Mouse (Mus musculus) thymus, adult 2 months (tissue): Measurements from ENCODE around the gene Pld5. TPM values are rescaled to one million over a fixed set of nuclear protein-coding genes. Genes with fewer than 3 reads are reported as not detected.

Experiments
- DNase-seq: peaks from one replicate; pipeline ENCODE4 v3.0.0; 2021
- H3K27ac ChIP-seq: fragments of 200-500 bp; 2 replicates; pipeline ENCODE4 v1.5.1; 2012; ENCODE audit warnings: low read length, control low read depth; ENCODE audit not compliant: control insufficient read depth, insufficient read depth
- H3K27me3 ChIP-seq: fragments of 200-500 bp; 2 replicates; pipeline ENCODE4 v1.6.1; 2012; ENCODE audit warnings: mild to moderate bottlenecking, low read length, moderate library complexity, mixed read lengths; ENCODE audit not compliant: control insufficient read depth, insufficient read depth
- H3K36me3 ChIP-seq: fragments of 200-500 bp; 2 replicates; pipeline ENCODE4 v1.6.1; 2012; ENCODE audit warnings: mild to moderate bottlenecking, low read length, moderate library complexity; ENCODE audit not compliant: control insufficient read depth, insufficient read depth
- H3K4me1 ChIP-seq: fragments of 200-500 bp; replicated peaks from 2 replicates; pipeline ENCODE4 v1.6.1; 2012; ENCODE audit warnings: low read length; ENCODE audit not compliant: control insufficient read depth, insufficient read depth
- H3K4me3 ChIP-seq: fragments of 200-500 bp; 2 replicates; pipeline ENCODE4 v1.5.1; 2012; ENCODE audit warnings: mild to moderate bottlenecking, low read length, control low read depth, moderate library complexity; ENCODE audit not compliant: control insufficient read depth, insufficient read depth
- CTCF ChIP-seq: fragments of 200-500 bp; IDR thresholded peaks from 2 replicates; pipeline ENCODE4 v1.5.1; 2012; ENCODE audit warnings: mild to moderate bottlenecking, control low read depth, low read length, moderate library complexity, borderline replicate concordance; ENCODE audit not compliant: control insufficient read depth, poor library complexity, insufficient read depth; ENCODE audit errors: extremely low read depth
- POLR2A ChIP-seq: fragments of 200-500 bp; IDR thresholded peaks from 2 replicates; pipeline ENCODE4 v1.6.1; 2012; ENCODE audit warnings: mild to moderate bottlenecking, low read length, control low read depth, moderate library complexity; ENCODE audit not compliant: control insufficient read depth, poor library complexity, insufficient read depth; ENCODE audit errors: extremely low read depth
- WGBS: fragments of 180-500 bp; shearing (Covaris S2); methylation state at CpG from one replicate; pipeline ENCODE4 v1.1.7; 2018; 5-methylcytosine and 5-hydroxymethylcytosine counted together
- polyA plus RNA-seq: library from polyadenylated mRNA; depleted of rRNA; stranded (reverse); fragments of >200 nt; gene quantifications from 2 replicates; pipeline ENCODE4 v1.2.3, GENCODE M21; 2012; rRNA removed

Pld5 gene
- 0.08 and 0.09 TPM in 2 replicates for polyA plus RNA-seq

- no peak for DNase-seq
- TF ChIP-seq CTCF: no peak
- no peak for TF ChIP-seq POLR2A
- 5% methylated on average over 85 of the region's 86 CpGs for WGBS
- H3K36me3 ChIP-seq: no peaks in the 10 kb centered on the region
- no peaks in the 10 kb centered on the region for H3K4me1 ChIP-seq
- no peak within 1 kb of the TSS for H3K4me3 ChIP-seq
- no peak within 1 kb of the TSS for H3K27ac ChIP-seq
- H3K27me3 ChIP-seq: peaks cover 3% of the 10 kb centered on the region; the same call in 1 of the 2 replicates
Observed at GRCm38 (mm10) chr1:176274667-176275610, at the start of gene Pld5. TSS of gene Pld5 (minus strand) at chr1:176275312.

GRCm38 (mm10) chr1:176315063-176315462 is 40.0 kb upstream of the Pld5 start:
- no peak overlapping the region for H3K27ac ChIP-seq
- H3K4me3 ChIP-seq: no peak overlapping the region
- no peaks in the 10 kb centered on the region for H3K36me3 ChIP-seq
- no peaks in the 10 kb centered on the region for H3K4me1 ChIP-seq
- no peaks in the 10 kb centered on the region for H3K27me3 ChIP-seq
- WGBS: 84% methylated on average over 2 of the region's 2 CpGs
- TF ChIP-seq CTCF (no peak), POLR2A (no peak)
- DNase-seq: no peak

- no peak overlapping the region for H3K27ac ChIP-seq
- no peak for TF ChIP-seq CTCF
- DNase-seq: no peak
- 71% methylated on average over 3 of the region's 3 CpGs for WGBS
- no peak overlapping the region for H3K4me3 ChIP-seq
- H3K4me1 ChIP-seq: no peaks in the 10 kb centered on the region
- H3K36me3 ChIP-seq: no peaks in the 10 kb centered on the region
- H3K27me3 ChIP-seq: no peaks in the 10 kb centered on the region
Observed at GRCm38 (mm10) chr1:176310174-176310573, 35.1 kb upstream of the Pld5 start.

GRCm38 (mm10) chr1:176289396-176289795 is 14.3 kb upstream of the Pld5 start:
- H3K36me3 ChIP-seq: no peaks in the 10 kb centered on the region
- no peak overlapping the region for H3K4me3 ChIP-seq
- no peak for DNase-seq
- no peak for TF ChIP-seq CTCF
- no peak for TF ChIP-seq POLR2A
- WGBS: 80% methylated on average over 5 of the region's 5 CpGs
- H3K27ac ChIP-seq: no peak overlapping the region
- H3K27me3 ChIP-seq: no peaks in the 10 kb centered on the region
- no peaks in the 10 kb centered on the region for H3K4me1 ChIP-seq

DNA sequence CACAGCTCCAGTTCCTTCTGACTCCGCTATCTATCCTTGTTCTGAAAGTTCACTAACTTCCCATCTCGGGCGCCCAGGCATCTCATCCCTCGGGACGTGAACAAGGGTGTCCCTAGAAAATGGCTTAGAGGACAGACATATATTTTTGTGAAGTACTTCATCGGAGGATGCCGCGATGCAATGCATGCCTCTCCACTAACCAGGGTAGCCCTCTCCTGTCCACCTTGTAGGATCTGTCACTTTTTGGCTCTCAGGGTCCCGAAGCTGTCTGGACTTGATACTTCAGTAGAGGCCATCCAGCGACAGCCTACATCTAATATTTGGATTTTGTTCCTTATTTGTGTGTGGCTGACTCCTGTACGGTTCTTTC is 484 bp upstream of the Pld5 start:
- peaks cover 3% of the 10 kb centered on the region; the same call in 1 of the 2 replicates for H3K27me3 ChIP-seq
- H3K4me3 ChIP-seq: no peak overlapping the region
- no peaks in the 10 kb centered on the region for H3K4me1 ChIP-seq
- no peak overlapping the region for H3K27ac ChIP-seq
- TF ChIP-seq CTCF (no peak), POLR2A (no peak)
- no peaks in the 10 kb centered on the region for H3K36me3 ChIP-seq
- no peak for DNase-seq
- 24% methylated on average over 11 of the region's 11 CpGs for WGBS

- TF ChIP-seq POLR2A (no peak), CTCF (no peak)
- Histone ChIP-seq H3K4me1 (no peaks in the 10 kb centered on the region), H3K27ac (no peak overlapping the region), H3K36me3 (no peaks in the 10 kb centered on the region), H3K27me3 (no peaks in the 10 kb centered on the region), H3K4me3 (no peak overlapping the region)
- 87% methylated on average over 5 of the region's 5 CpGs for WGBS
- no peak for DNase-seq
Observed at GRCm38 (mm10) chr1:176248717-176249030, 26.4 kb downstream of the Pld5 start.
